Mouse (Mus musculus): ENCODE measurements around the gene D430041D05Rik.

GRCm38 (mm10) chr2:104230444-104230843, 180.4 kb downstream of the D430041D05Rik start:
- no peak for TF ChIP-seq POLR2A (IDR thresholded peaks at IDR 0.05; ENCODE audit: borderline replicate concordance, extremely low read depth, insufficient read depth, insufficient read length, poor library complexity, severe bottlenecking)
- TF ChIP-seq CTCF (IDR thresholded peaks at IDR 0.05; ENCODE audit: borderline replicate concordance, extremely low read depth, insufficient read depth, insufficient read length) = no peak
